Mouse (Mus musculus) limb, embryonic 15.5 days (tissue): ENCODE data around the gene Slc38a9. TPM values are rescaled to one million over a fixed set of nuclear protein-coding genes. Genes with fewer than 3 reads are reported as not detected.

ENCODE experiments used
- ATAC-seq: fragments of 200-750 bp; cut with Nextera tagmentation; 2 replicates; pipeline ENCODE4 v1.8.0; 2017; ENCODE audit warnings: low read depth, moderate TSS enrichment; ENCODE audit not compliant: insufficient number of reproducible peaks, low FRiP score, low TSS enrichment
- H3K27ac ChIP-seq: fragments of 300-500 bp; sonication (generic); 2 replicates; pipeline ENCODE4 v1.5.1; 2015; ENCODE audit warnings: moderate library complexity, mild to moderate bottlenecking, inconsistent platforms
- H3K27me3 ChIP-seq: fragments of 300-500 bp; sonication (generic); 2 replicates; pipeline ENCODE4 v1.6.1; 2015; ENCODE audit warnings: inconsistent platforms
- H3K36me3 ChIP-seq: fragments of 300-500 bp; sonication (generic); 2 replicates; pipeline ENCODE4 v1.6.1; 2015; ENCODE audit warnings: inconsistent platforms
- H3K4me1 ChIP-seq: fragments of 300-500 bp; sonication (generic); 2 replicates; pipeline ENCODE4 v1.6.1; 2015; ENCODE audit warnings: inconsistent platforms
- H3K4me2 ChIP-seq: fragments of 300-500 bp; sonication (generic); 2 replicates; pipeline ENCODE4 v1.6.1; 2015; ENCODE audit warnings: mild to moderate bottlenecking, inconsistent platforms
- H3K4me3 ChIP-seq: fragments of 300-500 bp; sonication (generic); 2 replicates; pipeline ENCODE4 v1.5.1; 2015; ENCODE audit warnings: mild to moderate bottlenecking, inconsistent platforms
- H3K9ac ChIP-seq: fragments of 300-500 bp; sonication (generic); 2 replicates; pipeline ENCODE4 v1.6.1; 2015; ENCODE audit warnings: inconsistent platforms
- H3K9me3 ChIP-seq: fragments of 300-500 bp; sonication (generic); 2 replicates; pipeline ENCODE4 v1.6.1; 2016; ENCODE audit warnings: inconsistent platforms
- WGBS: fragments of 180-500 bp; shearing (Covaris S2); methylation state at CpG from one replicate; pipeline ENCODE4 v1.1.7; 2015; 5-methylcytosine and 5-hydroxymethylcytosine counted together
- polyA plus RNA-seq: library from polyadenylated mRNA; unstranded; fragments of >200 nt; fragmentation: Nextera tagmentation; extraction: Ambion mirVana; gene quantifications from 2 replicates; pipeline ENCODE4 v1.2.1, GENCODE M21; 2015

Gene Slc38a9
- polyA plus RNA-seq, 1 experiment from 2014 or later, result 17.9 TPM

- no peaks in the 10 kb centered on the region for H3K4me1 ChIP-seq
- no peaks in the 10 kb centered on the region for H3K9me3 ChIP-seq
- H3K27ac ChIP-seq, result no peak overlapping the region
- WGBS, result 65% methylated on average over 7 of the region's 7 CpGs
- no peaks in the 10 kb centered on the region for H3K27me3 ChIP-seq
- H3K9ac ChIP-seq, result no peak overlapping the region
- no peaks in the 10 kb centered on the region for H3K36me3 ChIP-seq
- no peak for ATAC-seq
- H3K4me3 ChIP-seq, result no peak overlapping the region
- H3K4me2 ChIP-seq, result no peak overlapping the region
These were observed 124.8 kb downstream of the Slc38a9 start for GRCm38 (mm10) chr13:112785305-112785704.

GRCm38 (mm10) chr13:112786142-112786541 lies 125.6 kb downstream of the Slc38a9 start:
- Histone ChIP-seq H3K4me2 (no peak overlapping the region), H3K9me3 (no peaks in the 10 kb centered on the region), H3K4me3 (no peak overlapping the region), H3K27me3 (no peaks in the 10 kb centered on the region), H3K36me3 (no peaks in the 10 kb centered on the region), H3K27ac (no peak overlapping the region), H3K9ac (no peak overlapping the region), H3K4me1 (no peaks in the 10 kb centered on the region)
- WGBS, result 77% methylated on average over 3 of the region's 3 CpGs
- no peak for ATAC-seq

- H3K4me2 ChIP-seq, result no peak overlapping the region
- no peak overlapping the region for H3K4me3 ChIP-seq
- H3K4me1 ChIP-seq, result no peaks in the 10 kb centered on the region
- no peaks in the 10 kb centered on the region for H3K27me3 ChIP-seq
- no peaks in the 10 kb centered on the region for H3K36me3 ChIP-seq
- no peak overlapping the region for H3K27ac ChIP-seq
- H3K9ac ChIP-seq, result no peak overlapping the region
- H3K9me3 ChIP-seq, result no peaks in the 10 kb centered on the region
- WGBS, result 76% methylated on average over 10 of the region's 10 CpGs
- no peak for ATAC-seq
These were observed 126.5 kb downstream of the Slc38a9 start for GRCm38 (mm10) chr13:112786942-112787533.

Other genes with a start within 250 kb of the Slc38a9 start
- gene Il6st, start 196.7 kb upstream of the Slc38a9 start, polyA plus RNA-seq, result 39.5 and 40.2 TPM in 2 replicates
- gene Il31ra, start 66.4 kb upstream of the Slc38a9 start, polyA plus RNA-seq, result 0.43 and 0.45 TPM in 2 replicates
- gene Ddx4, start 8.3 kb upstream of the Slc38a9 start, polyA plus RNA-seq, result 0.55 and 0.63 TPM in 2 replicates
- gene Plpp1, start 140.0 kb downstream of the Slc38a9 start, polyA plus RNA-seq, result 90.5 and 109 TPM in 2 replicates